Mouse (Mus musculus) small intestine, adult 2 months (tissue): ENCODE data around the gene Bri3bp. TPM values are rescaled to one million over a fixed set of nuclear protein-coding genes. Genes with fewer than 3 reads are reported as not detected.

Experiments used
- H3K27ac ChIP-seq: fragments of 200-500 bp; 2 replicates; pipeline ENCODE4 v1.5.1; 2012; ENCODE audit warnings: low read depth, low read length, control low read depth, inconsistent platforms; ENCODE audit not compliant: insufficient read depth
- H3K27me3 ChIP-seq: fragments of 200-500 bp; 2 replicates; pipeline ENCODE4 v1.6.1; 2012; ENCODE audit warnings: mild to moderate bottlenecking, moderate library complexity, low read length, inconsistent platforms; ENCODE audit not compliant: control insufficient read depth, insufficient read depth
- H3K36me3 ChIP-seq: fragments of 200-500 bp; 2 replicates; pipeline ENCODE4 v1.6.1; 2012; ENCODE audit warnings: mild to moderate bottlenecking, low read length, control low read depth, inconsistent platforms; ENCODE audit not compliant: control insufficient read depth, insufficient read depth
- H3K4me1 ChIP-seq: fragments of 200-500 bp; 2 replicates; pipeline ENCODE4 v1.6.1; 2012; ENCODE audit warnings: low read length, inconsistent platforms, mixed read lengths; ENCODE audit not compliant: control insufficient read depth, insufficient read depth, insufficient read length
- H3K4me3 ChIP-seq: fragments of 200-500 bp; 2 replicates; pipeline ENCODE4 v1.5.1; 2012; ENCODE audit warnings: low read depth, mild to moderate bottlenecking, control low read depth, inconsistent platforms, low read length, moderate library complexity
- CTCF ChIP-seq: fragments of 200-500 bp; IDR thresholded peaks from 2 replicates; pipeline ENCODE4 v1.5.1; 2012; ENCODE audit warnings: low read depth, mild to moderate bottlenecking, control low read depth, inconsistent platforms, low read length, moderate library complexity, mixed read lengths; ENCODE audit not compliant: insufficient replicate concordance, insufficient read length; ENCODE audit errors: extremely low read depth
- POLR2A ChIP-seq: fragments of 200-500 bp; IDR thresholded peaks from 2 replicates; pipeline ENCODE4 v1.6.1; 2012; ENCODE audit warnings: low read depth, mild to moderate bottlenecking, control low read depth, inconsistent platforms, low read length, moderate library complexity
- WGBS: fragments of 180-500 bp; shearing (Covaris S2); methylation state at CpG from one replicate; pipeline ENCODE4 v1.1.7; 2018; 5-methylcytosine and 5-hydroxymethylcytosine counted together
- polyA plus RNA-seq: library from polyadenylated mRNA; depleted of rRNA; stranded (reverse); fragments of >200 nt; gene quantifications from 2 replicates; pipeline ENCODE4 v1.2.3, GENCODE M21; 2012

The Bri3bp gene
- polyA plus RNA-seq, 1 experiment = 33.5 TPM

DNA sequence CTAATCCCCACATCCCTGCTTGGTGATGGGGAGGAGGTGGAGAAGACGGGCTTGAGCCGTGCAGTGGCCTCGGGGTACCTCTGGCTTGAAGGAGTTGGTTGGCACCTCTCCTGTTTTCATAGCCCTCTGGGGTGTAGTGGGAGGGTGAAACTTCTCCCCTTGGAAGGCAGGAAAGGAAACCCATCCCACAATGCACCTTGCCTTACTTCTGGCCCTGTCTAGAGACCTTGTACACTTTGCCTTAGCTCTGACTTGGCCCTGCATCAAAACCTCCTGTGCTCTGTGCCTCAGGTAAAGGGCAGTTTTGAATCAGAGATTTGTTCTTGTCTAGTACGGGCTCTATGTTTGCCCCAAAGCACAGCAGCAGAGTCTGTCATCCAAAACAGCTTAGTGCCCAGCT is 29.3 kb downstream of the Bri3bp start:
- 84% methylated on average over 4 of the region's 4 CpGs for WGBS
- Histone ChIP-seq H3K27me3 (no peaks in the 10 kb centered on the region), H3K4me1 (peaks cover 13% of the 10 kb centered on the region), H3K4me3 (no peak overlapping the region), H3K36me3 (no peaks in the 10 kb centered on the region), H3K27ac (no peak overlapping the region)
- TF ChIP-seq POLR2A (no peak), CTCF (no peak)

GRCm38 (mm10) chr5:125472796-125473475 is 31.6 kb downstream of the Bri3bp start:
- Histone ChIP-seq H3K27ac (no peak overlapping the region), H3K27me3 (no peaks in the 10 kb centered on the region), H3K36me3 (no peaks in the 10 kb centered on the region), H3K4me1 (peaks cover 11% of the 10 kb centered on the region), H3K4me3 (no peak overlapping the region)
- WGBS = 81% methylated on average over 9 of the region's 9 CpGs
- TF ChIP-seq CTCF (no peak), POLR2A (no peak)

- Histone ChIP-seq H3K4me3 (peak overlapping the region; percentile 97), H3K27me3 (no peaks in the 10 kb centered on the region), H3K4me1 (peaks cover 11% of the 10 kb centered on the region), H3K36me3 (peaks cover 6% of the 10 kb centered on the region; the same call in 1 of the 2 replicates), H3K27ac (no peak overlapping the region)
- TF ChIP-seq POLR2A = no peak
- no peak for TF ChIP-seq CTCF
- 62% methylated on average over 12 of the region's 12 CpGs for WGBS
Measured at GRCm38 (mm10) chr5:125475030-125475429, 33.7 kb downstream of the Bri3bp start.

- Histone ChIP-seq H3K27ac (peak within 1 kb of the TSS; percentile 65), H3K27me3 (no peaks in the 10 kb centered on the region), H3K36me3 (peaks cover 6% of the 10 kb centered on the region; the same call in 1 of the 2 replicates), H3K4me1 (peaks cover 11% of the 10 kb centered on the region), H3K4me3 (peak within 1 kb of the TSS; percentile 97)
- under 1% methylated on average over 60 of the region's 60 CpGs for WGBS
- TF ChIP-seq POLR2A (peak; percentile 96), CTCF (no peak)
Measured at GRCm38 (mm10) chr5:125475601-125476285, 34.4 kb downstream of the Bri3bp start, which contains the start of gene Aacs. Aacs (plus strand) TSS chr5:125475814.

DNA sequence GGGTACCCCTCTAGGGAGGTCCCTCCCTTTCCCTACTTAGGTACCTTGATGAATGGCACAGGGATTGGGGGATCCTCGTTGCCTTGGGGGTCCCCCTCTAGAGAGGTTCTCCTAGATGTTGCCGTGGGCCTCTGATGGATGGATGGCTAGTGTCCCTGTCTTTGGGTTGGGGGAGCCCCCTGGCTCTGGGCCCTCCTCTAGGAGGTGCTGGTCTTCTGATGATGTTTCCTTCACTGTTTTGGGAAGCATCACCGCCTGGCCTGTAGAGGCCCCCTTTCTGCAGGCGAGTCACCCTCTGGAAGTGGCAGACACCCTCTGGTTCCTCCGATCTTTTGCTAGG is 34.9 kb downstream of the Bri3bp start:
- H3K4me3 ChIP-seq = peak overlapping the region; percentile 97
- TF ChIP-seq CTCF = no peak
- TF ChIP-seq POLR2A = no peak
- H3K27ac ChIP-seq = peak overlapping the region; percentile 65
- no peaks in the 10 kb centered on the region for H3K27me3 ChIP-seq
- peaks cover 6% of the 10 kb centered on the region; the same call in 1 of the 2 replicates for H3K36me3 ChIP-seq
- 5% methylated on average over 5 of the region's 5 CpGs for WGBS
- H3K4me1 ChIP-seq = peaks cover 11% of the 10 kb centered on the region

DNA sequence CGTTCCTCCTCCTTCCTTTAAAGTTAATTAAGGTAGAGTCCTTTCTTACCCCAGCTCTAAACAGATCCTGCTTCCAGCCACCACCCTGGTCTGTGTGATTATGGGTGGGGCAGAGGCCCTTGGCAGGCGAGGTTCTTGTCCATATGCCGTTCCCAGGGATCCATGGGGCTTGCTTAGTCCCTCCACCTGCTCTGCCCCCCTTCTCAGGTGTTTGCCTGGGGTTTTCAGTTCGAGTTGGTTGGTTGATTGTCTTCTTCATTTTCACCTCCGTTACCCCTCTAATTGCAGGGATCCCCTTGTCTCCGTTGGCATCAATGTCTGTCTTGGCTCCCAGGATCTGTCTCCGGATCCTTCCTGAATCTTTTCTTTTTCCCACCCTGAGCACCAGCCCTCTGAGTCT is 35.4 kb downstream of the Bri3bp start:
- peaks cover 9% of the 10 kb centered on the region; the same call in 1 of the 2 replicates for H3K36me3 ChIP-seq
- peaks cover 11% of the 10 kb centered on the region for H3K4me1 ChIP-seq
- H3K4me3 ChIP-seq = peak overlapping the region; percentile 97
- no peaks in the 10 kb centered on the region for H3K27me3 ChIP-seq
- TF ChIP-seq CTCF (no peak), POLR2A (no peak)
- WGBS = 29% methylated on average over 7 of the region's 7 CpGs
- H3K27ac ChIP-seq = peak overlapping the region; percentile 65; the same call in 1 of the 2 replicates

GRCm38 (mm10) chr5:125477533-125477932 is 36.2 kb downstream of the Bri3bp start:
- 84% methylated on average over 7 of the region's 7 CpGs for WGBS
- no peaks in the 10 kb centered on the region for H3K27me3 ChIP-seq
- H3K27ac ChIP-seq = no peak overlapping the region
- H3K36me3 ChIP-seq = peaks cover 9% of the 10 kb centered on the region; the same call in 1 of the 2 replicates
- H3K4me1 ChIP-seq = peaks cover 11% of the 10 kb centered on the region
- TF ChIP-seq CTCF = no peak
- no peak for TF ChIP-seq POLR2A
- peak overlapping the region; percentile 97; the same call in 1 of the 2 replicates for H3K4me3 ChIP-seq
